Mouse (Mus musculus) cerebellum, adult (tissue): Measurements from ENCODE around the gene Rnf8.

Experiments used
- ATAC-seq: cut with Nextera tagmentation; 2 replicates; pipeline ENCODE4 v1.9.2; 2017; ENCODE audit warnings: mild to moderate bottlenecking, moderate library complexity, mixed read lengths; ENCODE audit not compliant: insufficient number of reproducible peaks, low FRiP score, low TSS enrichment

Rnf8 gene

DNA sequence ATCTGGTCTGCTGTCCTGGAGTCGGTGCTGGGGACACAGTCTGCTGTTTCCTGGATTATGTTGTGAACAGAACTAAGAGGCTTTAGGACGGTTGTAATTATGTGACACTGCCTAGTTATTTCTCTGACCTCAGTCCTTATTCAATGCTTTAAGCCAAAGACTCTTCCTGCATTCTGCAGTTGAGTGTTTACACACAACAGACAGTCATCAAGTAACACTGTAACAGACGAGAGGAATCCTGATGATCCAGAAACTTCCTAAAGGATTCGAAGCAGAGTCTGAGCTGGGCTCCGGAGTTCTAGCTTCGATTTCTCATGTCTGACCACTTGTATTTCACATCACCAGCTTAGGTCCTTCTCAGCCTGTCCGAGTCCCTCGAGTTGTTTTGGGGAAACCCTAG, 63.9 kb downstream of the Rnf8 start:
- no peak for ATAC-seq

DNA sequence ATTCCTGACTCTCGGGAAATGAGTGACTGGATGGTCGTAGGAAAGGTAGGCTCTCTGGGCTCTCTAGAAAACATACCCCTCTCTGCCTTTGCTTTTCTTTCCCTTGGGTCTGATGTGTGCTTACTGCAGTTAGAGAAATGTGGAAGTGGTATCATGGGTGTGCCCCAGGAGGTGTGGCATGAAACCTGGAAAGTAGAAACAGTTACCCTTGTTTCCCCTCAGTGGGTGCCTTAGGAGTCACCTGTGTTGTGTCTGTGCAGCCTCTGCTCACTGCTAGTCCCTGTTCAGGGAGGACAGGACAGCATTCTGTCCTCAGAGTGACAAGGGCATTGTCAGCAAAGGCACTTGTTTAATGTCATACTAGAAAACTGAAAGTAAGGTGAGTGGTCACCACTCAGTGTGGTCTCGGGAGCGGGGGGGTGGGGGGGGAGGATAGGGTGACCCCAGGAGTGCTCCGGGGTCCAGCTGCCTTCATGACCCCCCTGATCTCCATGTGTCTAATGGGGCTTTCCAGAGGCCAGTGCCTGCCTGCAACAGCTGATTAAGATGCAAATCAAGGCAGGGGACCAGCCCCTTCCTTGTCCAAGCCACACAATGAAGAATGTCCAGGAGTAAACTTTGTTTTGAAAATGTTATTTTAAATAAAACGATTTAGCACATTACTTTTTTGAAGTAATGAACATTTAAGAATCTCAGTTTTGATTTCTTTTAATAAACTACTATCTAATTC, 64.6 kb downstream of the Rnf8 start:
- ATAC-seq: no peak

GRCm38 (mm10) chr17:29680174-29680573, 65.6 kb downstream of the Rnf8 start:
- peak; percentile 92 for ATAC-seq

DNA sequence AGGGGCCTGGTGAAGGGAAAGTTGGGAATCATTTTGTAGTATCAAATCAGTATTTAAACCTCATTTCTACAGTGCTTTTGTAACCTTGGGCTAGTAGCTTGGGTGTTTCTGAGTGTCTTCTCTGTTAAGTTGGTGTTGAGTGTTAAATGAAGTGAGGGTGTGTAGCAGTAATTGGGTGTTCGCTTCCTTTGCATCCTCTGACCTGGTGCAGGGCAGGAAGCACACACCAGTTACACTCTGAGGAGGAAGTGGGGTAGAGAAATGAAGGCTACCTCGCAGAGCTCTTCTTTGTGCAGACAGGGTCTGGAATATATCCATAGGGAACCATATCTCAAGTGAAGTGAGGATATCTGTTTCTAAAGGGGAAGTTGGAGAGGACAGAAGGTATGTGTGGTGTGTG, 66.3 kb downstream of the Rnf8 start:
- no peak for ATAC-seq

- ATAC-seq: no peak
These were observed 67.1 kb downstream of the Rnf8 start for GRCm38 (mm10) chr17:29681669-29682068.

- no peak for ATAC-seq
These were observed 67.7 kb downstream of the Rnf8 start for GRCm38 (mm10) chr17:29682261-29682660.

GRCm38 (mm10) chr17:29683127-29683526, 68.5 kb downstream of the Rnf8 start:
- ATAC-seq: no peak

DNA sequence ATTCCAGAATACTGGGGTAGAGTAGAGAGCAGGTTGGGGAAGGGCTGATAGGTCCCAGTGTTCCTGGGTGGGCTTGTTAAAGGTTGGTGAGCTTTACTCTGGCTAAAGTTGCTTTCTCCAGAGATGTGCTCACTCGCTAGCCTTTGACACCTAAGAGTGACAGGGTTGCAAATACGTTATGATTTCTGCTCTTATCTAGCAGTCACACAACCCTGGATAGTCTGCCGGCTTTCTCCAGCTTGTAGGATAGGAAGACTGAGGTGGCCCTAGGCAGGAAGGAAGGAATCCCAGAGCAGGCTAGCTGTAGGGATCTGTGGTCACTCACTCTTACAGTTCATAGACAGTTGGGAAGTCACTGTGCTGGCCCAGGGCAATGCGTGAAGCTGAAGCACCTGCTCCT, 69.7 kb downstream of the Rnf8 start:
- ATAC-seq: no peak

- ATAC-seq: no peak
These were observed 72.2 kb downstream of the Rnf8 start for GRCm38 (mm10) chr17:29686771-29687170.

DNA sequence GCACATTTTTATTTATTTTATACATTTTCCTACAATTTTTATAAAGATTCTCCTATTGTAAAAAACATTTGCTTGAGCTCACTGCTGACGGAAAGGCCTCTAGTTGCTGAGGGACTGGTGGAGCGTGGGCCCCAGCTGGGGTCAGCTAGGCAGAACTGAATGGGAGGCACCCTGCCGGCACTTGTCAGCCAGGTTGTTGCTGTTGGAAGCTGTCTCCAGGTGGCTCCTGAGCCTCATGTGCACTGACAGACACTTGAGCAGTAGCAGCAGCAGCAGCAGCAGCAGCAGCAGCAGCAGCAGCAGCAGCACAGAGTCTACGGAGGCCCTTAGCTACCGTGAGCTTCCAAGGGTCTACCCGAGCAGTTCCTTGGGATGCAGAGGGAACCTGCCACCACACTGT, 72.8 kb downstream of the Rnf8 start:
- ATAC-seq: no peak

DNA sequence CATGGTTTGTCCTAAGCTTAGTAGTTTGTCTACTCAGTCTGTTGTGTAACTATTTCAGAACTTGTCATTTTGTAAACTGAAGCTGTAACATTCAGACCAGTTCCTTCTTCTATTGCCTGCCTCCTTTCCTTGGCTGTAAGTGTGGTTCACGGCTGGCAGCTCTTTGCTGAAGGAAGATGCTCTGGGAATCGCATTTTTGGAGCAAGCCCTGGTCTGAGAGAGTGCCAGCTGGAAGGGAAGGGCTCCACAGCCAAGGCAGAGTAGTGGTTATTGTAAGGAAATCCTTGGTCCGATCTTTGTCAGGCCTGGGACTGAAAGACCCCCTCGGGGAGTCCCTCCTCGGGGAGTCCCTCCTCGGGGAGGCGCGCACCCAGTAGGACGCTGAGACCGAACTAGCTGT, 74.0 kb downstream of the Rnf8 start:
- ATAC-seq: peak; percentile 31; the same call in 1 of the 2 replicates

DNA sequence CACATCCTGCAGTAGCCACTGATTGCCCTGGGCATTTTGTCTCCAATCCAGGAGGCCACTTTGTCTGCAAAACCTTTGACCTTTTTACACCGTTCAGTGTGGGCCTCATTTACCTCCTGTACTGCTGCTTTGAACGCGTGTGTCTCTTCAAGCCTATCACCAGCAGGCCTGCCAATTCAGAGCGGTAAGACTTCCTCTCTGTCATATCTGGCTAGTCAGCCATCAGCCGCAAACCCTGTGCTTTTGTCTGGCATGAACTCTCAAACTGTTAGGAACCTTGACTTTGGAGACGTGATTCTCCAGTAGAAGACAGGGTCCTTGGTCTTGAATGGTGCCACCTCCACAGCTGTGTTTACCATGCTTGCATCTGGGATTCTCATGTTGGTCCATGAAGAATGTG, 75.7 kb downstream of the Rnf8 start:
- no peak for ATAC-seq

GRCm38 (mm10) chr17:29692827-29693226, 78.2 kb downstream of the Rnf8 start:
- ATAC-seq: no peak

- ATAC-seq: no peak
These were observed 79.0 kb downstream of the Rnf8 start for GRCm38 (mm10) chr17:29693571-29693970.

- no peak for ATAC-seq
These were observed 79.9 kb downstream of the Rnf8 start for GRCm38 (mm10) chr17:29694516-29694915.
